Mouse (Mus musculus) heart, postnatal 36 days (tissue): ENCODE data around the gene Atp10b. TPM values are rescaled to one million over a fixed set of nuclear protein-coding genes. Genes with fewer than 3 reads are reported as not detected.
"Not testable (repeated sequence)": the region's sequence is repeated elsewhere in the genome, so short reads cannot be mapped to it uniquely, and the experiment has no call there.

Source experiments
- DNase-seq, 2 experiments: peaks; one replicate each; pipeline ENCODE4 v3.0.0; 2021 to 2022
- intact Hi-C: fragments of 180-260 bp; cut with DNase I; formaldehyde crosslinking; loops from one replicate; pipeline ENCODE4 v1.15.1; 2025
- total RNA-seq, 2 experiments: library from RNA; stranded (reverse); gene quantifications; 2 replicates each; pipeline ENCODE4 v1.2.3; 2021

The Atp10b gene
- not detected for total RNA-seq

- intact Hi-C loops = no loop called here
- no peak for DNase-seq
These were observed at the start of gene Atp10b for GRCm38 (mm10) chr11:43149577-43149976. Gene Atp10b (plus strand): TSS chr11:43149877.

DNA sequence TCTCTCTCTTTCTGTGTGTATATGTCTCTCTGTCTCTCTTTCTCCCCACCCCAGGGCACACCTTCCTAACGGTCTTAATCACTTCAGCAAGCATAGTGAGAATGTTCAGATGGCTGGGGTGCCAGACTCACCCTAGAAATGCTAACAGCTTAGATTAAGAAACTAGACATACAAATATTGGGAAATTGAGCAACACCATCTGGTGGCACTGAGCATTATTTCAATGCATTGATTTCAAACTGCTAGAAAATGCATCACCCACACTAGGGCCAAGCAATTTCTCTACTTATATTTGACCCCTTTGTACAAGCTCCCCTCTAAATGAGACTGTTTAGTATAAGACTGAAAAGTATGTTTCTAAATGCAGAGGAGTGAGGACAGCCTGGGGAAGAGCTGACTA is 48.3 kb upstream of the Atp10b start:
- intact Hi-C loops = no loop called here
- no peak for DNase-seq

GRCm38 (mm10) chr11:43125908-43126477 is 23.7 kb upstream of the Atp10b start:
- no peak for DNase-seq
- intact Hi-C loops = no loop called here

GRCm38 (mm10) chr11:43126573-43126972 is 23.1 kb upstream of the Atp10b start:
- DNase-seq, intact Hi-C loops: not testable (repeated sequence)

GRCm38 (mm10) chr11:43141296-43141695 is 8.4 kb upstream of the Atp10b start:
- DNase-seq = no peak
- intact Hi-C loops = no loop called here

- intact Hi-C loops = no loop called here
- no peak for DNase-seq
These were observed 6.9 kb upstream of the Atp10b start for GRCm38 (mm10) chr11:43142811-43143210.

DNA sequence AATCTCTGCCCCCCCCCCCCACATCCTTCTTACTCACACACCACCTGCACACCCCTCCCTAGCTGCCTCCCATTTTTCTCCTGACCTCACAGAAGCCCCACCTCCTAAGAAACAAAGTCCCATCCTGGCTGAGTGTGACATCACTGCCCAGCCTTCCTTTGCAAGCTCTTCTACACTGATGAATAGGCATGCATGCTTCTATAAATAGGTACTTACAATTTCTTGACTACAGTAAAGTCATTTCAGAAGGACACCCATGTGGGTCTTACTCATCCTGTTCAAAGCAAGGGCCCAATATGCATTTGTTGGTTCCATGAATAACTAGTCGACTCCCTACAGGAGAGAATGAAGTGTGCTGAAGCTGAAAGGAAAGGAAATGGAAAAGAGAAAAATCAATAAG is 5.5 kb upstream of the Atp10b start:
- no peak for DNase-seq
- intact Hi-C loops = no loop called here

GRCm38 (mm10) chr11:43144882-43145281 is 4.8 kb upstream of the Atp10b start:
- intact Hi-C loops, DNase-seq: not testable (repeated sequence)

DNA sequence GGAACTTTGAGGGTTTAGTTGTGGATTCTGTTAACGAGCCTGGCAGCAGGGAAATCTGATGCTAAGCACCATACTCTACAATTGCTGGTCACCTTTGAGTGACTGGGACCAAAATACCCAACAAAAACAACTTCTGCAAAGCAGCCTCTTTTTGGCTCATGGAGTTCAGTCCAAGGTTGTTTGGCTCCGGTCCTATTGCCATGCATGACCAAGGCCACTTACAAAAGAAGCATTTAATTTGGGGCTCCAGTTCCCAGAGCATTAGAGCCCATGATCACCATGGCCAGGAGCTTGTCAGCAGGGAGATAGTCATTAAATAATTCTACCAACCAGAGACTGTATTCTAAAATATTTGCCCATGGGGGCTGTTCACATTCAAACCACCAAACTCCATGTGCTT is 2.3 kb upstream of the Atp10b start:
- intact Hi-C loops = no loop called here
- no peak for DNase-seq

GRCm38 (mm10) chr11:43148341-43148740 is 1.3 kb upstream of the Atp10b start:
- DNase-seq = no peak
- intact Hi-C loops = no loop called here

DNA sequence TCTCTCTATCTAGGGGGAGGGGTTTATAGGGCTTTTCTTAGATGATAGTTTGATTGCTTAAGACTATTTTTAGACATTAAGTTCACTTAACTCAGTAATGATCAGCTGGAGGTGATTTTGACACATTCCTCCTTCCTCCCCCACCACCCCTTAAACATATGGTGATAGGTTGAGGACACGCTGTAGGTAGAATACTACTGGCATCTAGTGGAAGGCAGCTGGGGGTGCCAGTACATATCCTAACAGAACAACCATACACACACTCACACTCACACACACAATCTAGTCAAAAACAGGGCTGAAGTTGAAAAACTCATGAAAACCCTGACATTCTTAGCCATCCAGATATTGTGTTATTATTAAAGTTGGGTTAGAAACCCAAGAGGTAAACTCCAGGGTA is 5.3 kb downstream of the Atp10b start:
- intact Hi-C loops = no loop called here
- DNase-seq = no peak

- no peak for DNase-seq
- intact Hi-C loops = no loop called here
These were observed 5.7 kb downstream of the Atp10b start for GRCm38 (mm10) chr11:43155417-43155816.

DNA sequence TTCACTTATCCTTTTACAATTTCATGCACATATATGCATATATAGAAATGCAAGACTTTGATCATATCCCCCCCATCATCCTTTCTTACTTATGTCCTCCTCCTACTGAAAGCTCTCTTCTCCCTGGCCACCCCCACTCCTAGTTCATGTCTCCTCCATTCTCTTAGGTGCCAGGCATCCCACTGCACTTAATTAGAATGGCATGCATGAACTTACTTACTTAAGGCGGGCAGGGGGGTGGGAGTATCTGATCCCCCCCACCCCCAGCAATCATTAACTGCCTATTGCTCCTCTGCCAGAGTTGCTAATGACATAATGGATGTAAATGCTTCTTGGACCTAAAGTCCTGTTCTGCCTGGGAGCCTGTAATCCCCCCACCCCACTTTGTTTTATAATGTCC is 9.1 kb downstream of the Atp10b start:
- intact Hi-C loops = no loop called here
- no peak for DNase-seq

DNA sequence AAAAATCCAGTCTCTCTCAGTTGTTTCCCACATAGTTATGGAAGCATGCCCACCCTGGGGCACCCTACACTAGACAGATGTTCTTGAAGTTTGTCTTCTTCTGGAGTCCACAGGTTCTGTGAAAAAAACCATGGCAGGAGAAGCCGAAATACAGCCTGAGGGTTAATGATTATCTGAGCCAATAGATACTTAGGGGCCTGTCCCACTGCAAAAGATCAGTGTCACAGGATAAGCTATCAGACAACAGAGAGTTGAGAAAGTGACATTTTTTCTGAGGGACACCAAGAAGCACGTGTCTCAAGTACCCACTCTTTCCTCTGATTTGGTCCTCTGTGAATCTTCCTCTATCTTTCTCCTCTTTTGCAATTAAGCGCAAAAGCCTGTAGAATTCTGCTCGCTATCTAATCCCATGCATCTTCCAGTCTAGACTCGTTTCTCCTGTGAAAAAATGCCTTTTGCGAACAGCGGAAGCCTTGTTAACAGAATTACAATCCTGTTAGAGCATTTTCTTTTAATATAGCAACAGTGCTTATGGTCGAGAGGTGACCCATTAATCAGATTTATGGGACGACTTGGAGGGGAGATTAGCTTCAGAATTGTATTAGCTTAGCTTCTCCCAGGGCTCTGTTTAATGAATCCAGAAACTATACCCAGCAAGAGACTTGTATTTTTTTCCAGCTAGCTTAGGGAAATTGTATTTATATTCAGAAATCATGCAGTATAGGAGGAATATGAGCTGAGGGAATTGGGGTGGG is 10.7 kb downstream of the Atp10b start:
- no peak for DNase-seq
- intact Hi-C loops = no loop called here

DNA sequence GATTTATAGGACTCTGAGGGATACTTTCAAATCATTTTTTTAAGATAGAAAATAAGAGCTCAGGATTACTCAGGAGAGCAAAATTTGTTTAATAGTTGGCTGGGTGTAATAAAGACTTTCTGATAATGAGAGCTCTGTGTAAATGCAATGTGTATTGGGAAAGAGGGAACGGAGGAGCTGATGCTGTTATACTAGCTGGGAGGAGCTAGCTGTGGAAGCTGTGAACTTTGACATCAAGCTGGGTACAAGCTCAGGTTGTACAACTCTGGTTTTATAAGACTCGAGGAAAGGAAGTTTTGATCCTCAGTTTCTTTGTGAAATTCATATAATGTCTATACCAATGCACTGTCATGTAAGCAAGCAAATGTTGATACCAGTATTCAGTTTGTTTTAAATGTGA is 20.9 kb downstream of the Atp10b start:
- intact Hi-C loops = no loop called here
- DNase-seq = no peak

GRCm38 (mm10) chr11:43174359-43175116 is 24.9 kb downstream of the Atp10b start:
- intact Hi-C loops = no loop called here
- DNase-seq = no peak

GRCm38 (mm10) chr11:43182401-43182800 is 32.7 kb downstream of the Atp10b start:
- no peak for DNase-seq
- intact Hi-C loops = no loop called here

DNA sequence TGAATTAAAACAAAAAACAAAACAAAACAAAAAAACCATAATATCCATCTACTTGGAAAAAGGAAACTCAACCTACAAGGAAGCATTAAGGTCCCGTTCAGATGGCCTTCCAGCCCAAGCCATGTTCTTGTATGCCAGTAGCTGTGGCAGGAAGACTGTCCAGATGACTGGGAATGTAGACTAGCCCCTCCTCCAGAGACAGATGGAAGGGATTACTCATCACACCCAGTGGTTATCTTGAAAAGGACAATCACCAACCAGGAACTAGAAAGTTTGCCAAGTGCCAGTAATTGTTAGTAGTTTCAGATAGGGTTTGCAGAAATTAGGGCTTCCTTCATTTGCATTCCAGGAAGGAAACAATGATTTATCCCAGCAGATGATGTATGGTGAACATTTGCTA is 33.1 kb downstream of the Atp10b start:
- intact Hi-C loops = no loop called here
- DNase-seq = peak in 1 of 2 experiments; percentile 2

GRCm38 (mm10) chr11:43183457-43183856 is 33.8 kb downstream of the Atp10b start:
- intact Hi-C loops = no loop called here
- DNase-seq = no peak

DNA sequence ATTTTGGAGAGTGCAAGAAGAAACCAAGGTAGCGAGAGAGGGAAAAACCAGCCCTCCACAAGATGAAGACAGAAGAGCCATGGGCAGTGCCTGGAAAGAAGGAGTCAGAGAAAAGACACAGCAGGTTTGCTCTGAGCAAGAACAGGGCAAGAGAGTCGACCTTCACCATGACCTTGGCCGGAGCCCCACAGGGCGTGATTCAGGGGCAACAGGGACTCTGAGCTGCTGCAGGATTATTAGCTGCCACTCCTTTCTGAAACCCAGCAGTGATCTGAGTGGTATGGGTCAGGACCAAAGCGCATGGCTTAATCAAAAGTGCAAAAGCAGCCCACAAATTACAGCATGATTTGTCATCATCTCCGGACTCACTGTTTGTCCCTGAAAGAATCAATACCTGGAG is 36.6 kb downstream of the Atp10b start:
- DNase-seq = no peak
- intact Hi-C loops = no loop called here

- intact Hi-C loops = no loop called here
- no peak for DNase-seq
These were observed 40.3 kb downstream of the Atp10b start for GRCm38 (mm10) chr11:43189817-43190593.
